Mouse (Mus musculus): ENCODE measurements at regions not wholly inside any gene's neighbourhood (a gene's known extent, or its start where the extent isn't known, plus 50 kb on each side); places are given as distances from the start of the nearest gene placed in this dataset.

DNA sequence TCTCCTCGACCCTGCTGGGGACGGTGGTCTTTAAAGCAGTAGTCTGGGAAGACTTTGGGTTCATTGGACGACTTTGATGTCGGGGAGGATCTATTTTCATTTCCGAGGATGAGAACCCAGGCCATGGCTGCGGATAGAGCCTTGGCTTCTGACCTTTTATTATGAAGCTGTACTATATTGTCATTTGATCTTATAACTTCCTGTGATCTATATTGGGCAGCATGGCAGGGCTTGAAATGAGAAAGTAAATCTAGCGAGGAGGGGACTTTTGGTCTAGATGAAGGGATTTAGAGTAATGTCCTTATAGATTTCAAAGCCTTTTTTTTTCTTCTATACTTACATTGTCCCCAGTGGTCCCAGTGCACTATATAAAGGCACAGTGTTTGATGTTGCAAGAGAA, 172.8 kb upstream of the Stt3b start:
- no peak for DNase-seq (ENCODE audit: low spot score)

DNA sequence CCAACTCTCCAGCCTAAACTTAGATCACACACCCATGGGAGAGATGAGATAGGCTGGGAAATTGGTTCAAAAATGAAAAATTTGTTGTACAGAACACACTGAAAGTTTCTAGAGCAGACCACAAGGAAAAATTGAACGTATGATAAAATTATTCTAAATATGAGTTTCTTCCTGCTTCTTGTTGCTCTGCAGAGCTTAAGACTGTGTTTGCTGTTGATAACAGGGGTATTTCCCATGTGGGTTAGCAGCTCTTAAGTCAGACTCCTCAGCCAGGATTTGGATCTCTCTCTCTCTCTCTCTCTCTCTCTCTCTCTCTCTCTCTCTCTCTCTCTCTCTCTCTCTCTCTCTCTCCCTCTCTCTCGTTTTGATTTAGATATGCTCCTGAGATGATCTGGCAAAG, 173.5 kb upstream of the Stt3b start:
- DNase-seq (ENCODE audit: low spot score): no peak

- DNase-seq (ENCODE audit: low spot score): no peak
Observed at GRCm38 (mm10) chr9:115484408-115484807, 174.2 kb upstream of the Stt3b start.

GRCm38 (mm10) chr9:115485219-115485618, 175.0 kb upstream of the Stt3b start:
- DNase-seq (ENCODE audit: low spot score): no peak

DNA sequence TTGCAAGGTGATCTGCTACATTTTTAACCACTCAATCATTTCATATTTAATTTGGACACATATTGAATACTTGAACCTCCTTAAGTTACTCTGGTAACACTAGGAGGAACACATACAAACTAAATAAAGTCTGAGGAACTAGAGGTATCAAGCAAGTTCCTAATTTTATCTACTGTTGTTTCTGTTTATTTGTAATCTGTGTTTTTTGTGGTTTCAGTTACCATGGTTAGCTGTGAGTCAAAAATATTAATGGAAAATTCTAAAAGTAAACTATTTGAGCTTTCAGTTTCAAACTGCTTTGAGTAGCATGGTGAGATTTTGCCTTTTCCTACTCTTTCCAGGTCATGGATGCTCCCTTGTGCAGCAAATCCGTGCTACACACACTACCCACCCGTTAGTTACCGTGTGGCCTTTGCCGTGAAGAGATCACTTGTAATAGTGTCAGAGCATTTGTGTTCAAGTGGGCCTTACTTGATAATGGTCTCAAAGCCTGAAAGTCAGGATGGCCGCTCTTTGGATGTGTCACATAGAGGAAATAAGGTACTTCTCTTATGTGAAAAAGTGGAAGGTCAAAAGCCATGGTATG, 177.0 kb upstream of the Stt3b start:
- no peak for DNase-seq (ENCODE audit: low spot score)

- no peak for DNase-seq (ENCODE audit: low spot score)
Observed at GRCm38 (mm10) chr9:115488913-115489809, 178.9 kb upstream of the Stt3b start.

DNA sequence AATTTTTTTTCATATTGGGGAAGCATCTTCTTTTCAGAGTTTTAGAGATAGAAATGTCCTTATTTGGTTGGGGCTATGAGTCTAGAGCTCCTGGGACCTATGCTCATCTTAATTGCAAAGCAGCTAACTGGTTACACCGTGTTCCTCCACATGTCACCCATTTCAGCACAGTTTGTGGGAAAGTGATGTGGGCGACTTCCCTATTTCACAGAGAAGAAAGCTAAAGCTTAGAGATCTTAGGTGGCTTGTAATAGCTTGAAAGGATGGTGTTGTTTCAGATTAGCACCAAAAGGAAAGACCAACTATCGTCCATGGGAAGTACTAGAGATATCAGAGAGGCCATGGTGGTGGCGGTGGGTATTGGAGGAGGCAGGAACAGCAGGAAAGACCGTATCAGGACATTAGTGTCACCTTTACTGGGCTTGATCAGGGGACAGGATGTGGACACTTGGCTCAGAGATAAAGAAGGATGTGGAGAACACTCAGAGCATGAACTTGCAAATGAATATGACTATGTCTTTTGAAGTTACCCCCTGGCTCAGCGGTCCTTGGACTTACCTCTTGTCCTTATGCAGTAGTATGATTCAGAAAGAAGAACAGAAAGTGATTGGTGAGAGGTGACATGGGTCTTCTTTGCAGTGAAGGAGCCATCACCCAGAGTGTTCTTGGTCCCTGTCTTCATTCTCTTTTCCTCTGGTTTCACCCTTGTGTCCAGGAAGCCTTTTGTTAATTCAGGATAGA, 182.4 kb upstream of the Stt3b start:
- DNase-seq (ENCODE audit: low spot score): no peak

DNA sequence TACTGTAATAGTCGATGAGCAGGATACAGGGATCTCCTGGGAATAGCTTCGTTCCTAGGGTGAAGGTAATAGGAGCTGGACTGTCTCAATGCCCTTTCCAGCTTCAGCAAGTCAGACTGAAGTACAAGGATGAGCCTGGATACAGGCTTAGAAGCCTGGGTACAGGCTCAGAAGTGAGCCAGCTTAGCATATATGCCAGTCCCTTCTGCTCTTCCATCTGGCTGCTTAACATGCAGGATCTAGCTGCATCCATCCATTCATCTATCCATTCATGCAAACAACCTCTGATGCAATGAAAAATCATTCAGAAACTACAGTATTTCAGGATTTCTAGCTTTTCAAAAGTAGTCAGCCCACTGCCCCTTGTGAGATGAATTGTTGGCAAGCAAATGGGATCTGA, 183.5 kb upstream of the Stt3b start:
- no peak for DNase-seq (ENCODE audit: low spot score)

DNA sequence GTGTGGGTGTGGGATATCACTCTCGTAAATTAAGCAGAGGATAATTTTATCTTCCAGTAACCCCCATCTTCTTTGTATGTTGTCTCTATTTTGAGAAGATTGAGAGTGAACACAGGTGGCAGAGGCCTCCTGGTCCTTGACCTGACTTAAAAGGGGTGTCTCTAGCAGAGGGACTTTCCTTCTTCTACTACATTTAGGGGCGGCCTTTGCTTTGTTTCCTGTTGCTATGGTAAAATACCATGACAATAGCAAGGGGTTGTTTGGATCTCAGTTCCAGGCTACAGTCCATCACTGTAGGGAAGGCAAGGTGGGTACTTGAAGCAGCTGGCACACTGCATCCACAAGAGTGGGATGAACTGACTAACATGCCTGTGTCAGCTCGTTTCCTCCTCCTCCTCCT, 189.3 kb upstream of the Stt3b start:
- DNase-seq (ENCODE audit: low spot score): no peak

- DNase-seq (ENCODE audit: low spot score): no peak
Observed at GRCm38 (mm10) chr9:115504789-115505188, 194.6 kb upstream of the Stt3b start.

GRCm38 (mm10) chr9:115507131-115507689, 197.0 kb upstream of the Stt3b start:
- no peak for DNase-seq (ENCODE audit: low spot score)

GRCm38 (mm10) chr9:115512835-115513629, 202.8 kb upstream of the Stt3b start:
- DNase-seq (ENCODE audit: low spot score): no peak

DNA sequence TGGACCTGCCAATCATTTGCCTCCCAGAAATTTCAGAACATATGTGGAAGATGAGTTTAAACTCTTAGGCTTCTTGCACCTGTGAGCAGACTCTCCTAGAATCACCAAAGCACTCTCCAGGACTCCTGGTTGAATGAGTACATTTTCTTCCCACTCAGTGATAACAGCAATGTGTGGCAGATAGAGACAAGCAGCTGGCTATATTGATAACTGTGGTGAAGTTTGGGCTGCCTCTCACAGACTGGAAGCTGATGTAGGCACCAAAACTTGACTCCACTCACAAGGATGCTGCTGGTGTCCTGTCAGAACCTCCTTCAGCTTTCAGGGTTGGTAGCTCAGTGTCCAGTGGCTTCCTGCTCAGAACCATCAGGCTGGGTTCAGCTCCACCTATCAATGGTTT, 207.7 kb upstream of the Stt3b start:
- DNase-seq (ENCODE audit: low spot score): no peak

GRCm38 (mm10) chr9:115524161-115524560, 213.9 kb upstream of the Stt3b start:
- no peak for DNase-seq (ENCODE audit: low spot score)

GRCm38 (mm10) chr9:115524591-115524990, 214.4 kb upstream of the Stt3b start:
- DNase-seq (ENCODE audit: low spot score): no peak

- DNase-seq (ENCODE audit: low spot score): no peak
Observed at GRCm38 (mm10) chr9:115526322-115526721, 216.1 kb upstream of the Stt3b start.

- no peak for DNase-seq (ENCODE audit: low spot score)
Observed at GRCm38 (mm10) chr9:115526981-115527380, 216.8 kb upstream of the Stt3b start.

DNA sequence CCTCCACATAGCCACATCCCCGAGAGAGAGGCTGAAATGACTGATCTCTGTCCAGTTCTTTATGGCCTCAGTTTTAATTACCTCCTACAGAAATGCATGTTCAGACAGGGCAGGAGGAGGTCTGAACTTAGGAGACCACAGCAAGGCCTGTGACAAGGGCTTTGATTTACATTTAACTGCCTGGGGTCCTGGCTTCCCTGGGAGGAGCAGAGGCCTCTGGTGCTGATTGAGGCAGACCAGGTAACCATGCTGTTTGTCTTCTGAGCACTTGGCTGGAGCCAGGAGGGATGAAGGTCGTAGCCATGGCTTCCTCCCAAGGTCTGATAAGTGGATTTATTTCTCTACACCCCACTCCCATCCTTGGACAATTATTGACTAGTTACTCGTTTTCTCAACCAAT, 224.0 kb upstream of the Stt3b start:
- DNase-seq (ENCODE audit: low spot score): no peak

- DNase-seq (ENCODE audit: low spot score): no peak
Observed at GRCm38 (mm10) chr9:115543665-115544064, 233.4 kb upstream of the Stt3b start.

DNA sequence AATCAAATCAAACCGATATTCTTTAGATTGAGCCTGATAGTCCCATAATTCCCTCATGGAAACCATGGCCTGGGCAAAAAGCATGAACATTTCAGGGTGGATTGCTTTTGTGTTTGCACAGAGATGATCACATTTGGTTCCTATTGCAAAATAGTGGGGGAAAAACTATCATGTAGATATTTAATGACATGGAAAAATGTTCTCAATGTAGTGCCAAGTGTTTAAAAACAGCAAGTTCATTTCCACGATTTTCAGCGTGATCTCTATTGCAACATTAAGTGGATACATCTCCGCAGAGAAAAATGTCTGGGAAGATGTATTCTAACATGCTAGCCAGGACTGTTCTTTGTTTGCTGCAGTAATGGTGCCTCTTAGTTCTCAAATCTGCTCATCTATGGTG, 235.0 kb upstream of the Stt3b start:
- DNase-seq (ENCODE audit: low spot score): no peak

- no peak for DNase-seq (ENCODE audit: low spot score)
Observed at GRCm38 (mm10) chr9:115545792-115546191, 235.6 kb upstream of the Stt3b start.

Measured in MN1 (cell line).